Mouse (Mus musculus) liver, postnatal 0 days (tissue): ENCODE measurements around the gene Trappc11.

Source experiments
- CTCF ChIP-seq: sonication (generic); IDR thresholded peaks from 2 replicates; pipeline ENCODE4 v1.5.1; 2016; ENCODE audit warnings: antibody characterized with exemption, low read depth
- EP300 ChIP-seq: IDR thresholded peaks from 2 replicates; pipeline ENCODE4 v1.6.1; 2016; ENCODE audit warnings: antibody characterized with exemption, low read depth, mild to moderate bottlenecking

- TF ChIP-seq CTCF (no peak), EP300 (no peak)
These were observed 48.2 kb upstream of the Trappc11 start for GRCm38 (mm10) chr8:47581454-47581853.
